Mouse (Mus musculus) embryonic facial prominence, embryonic 11.5 days (tissue): ENCODE measurements around the gene Timp2. TPM values are rescaled to one million over a fixed set of nuclear protein-coding genes. Genes with fewer than 3 reads are reported as not detected.

Experiments used
- ATAC-seq: fragments of 200-750 bp; cut with Nextera tagmentation; replicated peaks from 2 replicates; pipeline ENCODE4 v1.8.0; 2017; ENCODE audit warnings: low read depth; ENCODE audit not compliant: insufficient number of reproducible peaks, low FRiP score, low TSS enrichment
- DNase-seq: peaks from one replicate; pipeline ENCODE4 v3.0.0-alpha.2; 2015; ENCODE audit warnings: low spot score
- H3K27ac ChIP-seq: fragments of 300-500 bp; sonication (generic); replicated peaks from 2 replicates; pipeline ENCODE4 v1.5.1; 2014; ENCODE audit warnings: mild to moderate bottlenecking, low read depth, low read length, control low read depth
- H3K27me3 ChIP-seq: fragments of 300-500 bp; sonication (generic); 2 replicates; pipeline ENCODE4 v1.6.1; 2014; ENCODE audit warnings: mild to moderate bottlenecking, low read length, moderate library complexity, mixed read lengths; ENCODE audit not compliant: control insufficient read depth, insufficient read depth
- H3K36me3 ChIP-seq: fragments of 300-500 bp; sonication (generic); replicated peaks from 2 replicates; pipeline ENCODE4 v1.6.1; 2014; ENCODE audit warnings: low read depth, mild to moderate bottlenecking, low read length, moderate library complexity, mixed read lengths; ENCODE audit not compliant: control insufficient read depth, insufficient read depth
- H3K4me1 ChIP-seq: fragments of 300-500 bp; sonication (generic); 2 replicates; pipeline ENCODE4 v1.6.1; 2014; ENCODE audit warnings: low read length, mixed read lengths; ENCODE audit not compliant: control insufficient read depth, insufficient read depth
- H3K4me2 ChIP-seq: fragments of 300-500 bp; sonication (generic); 2 replicates; pipeline ENCODE4 v1.6.1; 2014; ENCODE audit warnings: low read depth, mild to moderate bottlenecking, control low read depth, low read length, moderate library complexity
- H3K4me3 ChIP-seq: fragments of 300-500 bp; sonication (generic); 2 replicates; pipeline ENCODE4 v1.5.1; 2014; ENCODE audit warnings: low read depth, low read length, control low read depth
- H3K9ac ChIP-seq: fragments of 300-500 bp; sonication (generic); replicated peaks from 2 replicates; pipeline ENCODE4 v1.6.1; 2014; ENCODE audit warnings: mild to moderate bottlenecking, control low read depth, low read length
- H3K9me3 ChIP-seq: fragments of 300-500 bp; sonication (generic); replicated peaks from 2 replicates; pipeline ENCODE4 v1.6.1; 2016; ENCODE audit warnings: mild to moderate bottlenecking, low read length, inconsistent platforms, mixed read lengths; ENCODE audit not compliant: control insufficient read depth
- WGBS: fragments of 180-500 bp; shearing (Covaris S2); extraction: QIAGEN DNeasy Blood & Tissue Kit; methylation state at CpG from one replicate; pipeline ENCODE4 v1.1.7; 2014; 5-methylcytosine and 5-hydroxymethylcytosine counted together
- polyA plus RNA-seq: library from polyadenylated mRNA; unstranded; fragments of >200 nt; fragmentation: Nextera tagmentation; extraction: Ambion mirVana; gene quantifications from 2 replicates; pipeline ENCODE4 v1.2.1, GENCODE M21; 2014

Gene Timp2
- polyA plus RNA-seq, 1 experiment from 2014 or later = 73.2 TPM

GRCm38 (mm10) chr11:118330361-118330760, 25.2 kb downstream of the Timp2 start:
- H3K9me3 ChIP-seq = no peaks in the 10 kb centered on the region
- no peak for ATAC-seq
- H3K4me2 ChIP-seq = no peak overlapping the region
- H3K27me3 ChIP-seq = no peaks in the 10 kb centered on the region
- no peak for DNase-seq
- 95% methylated on average over 14 of the region's 14 CpGs for WGBS
- H3K9ac ChIP-seq = no peak overlapping the region
- H3K4me1 ChIP-seq = peaks cover 9% of the 10 kb centered on the region
- H3K4me3 ChIP-seq = no peak overlapping the region
- H3K36me3 ChIP-seq = no peaks in the 10 kb centered on the region
- no peak overlapping the region for H3K27ac ChIP-seq

GRCm38 (mm10) chr11:118328947-118329346, 26.6 kb downstream of the Timp2 start:
- no peak for ATAC-seq

GRCm38 (mm10) chr11:118328511-118328910, 27.0 kb downstream of the Timp2 start:
- Histone ChIP-seq H3K4me2 (no peak overlapping the region), H3K9me3 (no peaks in the 10 kb centered on the region), H3K27me3 (no peaks in the 10 kb centered on the region), H3K27ac (no peak overlapping the region), H3K9ac (no peak overlapping the region), H3K4me3 (no peak overlapping the region), H3K4me1 (peaks cover 9% of the 10 kb centered on the region), H3K36me3 (no peaks in the 10 kb centered on the region)
- DNase-seq = no peak
- ATAC-seq = no peak
- 94% methylated on average over 6 of the region's 6 CpGs for WGBS

More at GRCm38 (mm10) chr11:118328947-118329346, 26.6 kb downstream of the Timp2 start:
- Histone ChIP-seq H3K4me2 (no peak overlapping the region), H3K4me3 (no peak overlapping the region), H3K9ac (no peak overlapping the region), H3K27me3 (no peaks in the 10 kb centered on the region), H3K27ac (no peak overlapping the region), H3K9me3 (no peaks in the 10 kb centered on the region), H3K36me3 (no peaks in the 10 kb centered on the region), H3K4me1 (peaks cover 9% of the 10 kb centered on the region)
- WGBS = 93% methylated on average over 5 of the region's 5 CpGs
- no peak for DNase-seq

- H3K4me1 ChIP-seq = peaks cover 9% of the 10 kb centered on the region
- H3K4me2 ChIP-seq = no peak overlapping the region
- ATAC-seq (no peak), DNase-seq (peak; percentile 73)
- no peaks in the 10 kb centered on the region for H3K36me3 ChIP-seq
- no peak overlapping the region for H3K9ac ChIP-seq
- no peaks in the 10 kb centered on the region for H3K27me3 ChIP-seq
- no peak overlapping the region for H3K4me3 ChIP-seq
- H3K27ac ChIP-seq = peak overlapping the region; percentile 52
- WGBS = 60% methylated on average over 24 of the region's 24 CpGs
- no peaks in the 10 kb centered on the region for H3K9me3 ChIP-seq
Observed at GRCm38 (mm10) chr11:118326991-118327971, 28.3 kb downstream of the Timp2 start.

- no peaks in the 10 kb centered on the region for H3K36me3 ChIP-seq
- 0 out of 2 replicates have a peak overlapping the region, but pooled peaks have one; percentile 20 for H3K27ac ChIP-seq
Observed at GRCm38 (mm10) chr11:118326491-118326890, 29.0 kb downstream of the Timp2 start.

GRCm38 (mm10) chr11:118324541-118324940, 31.0 kb downstream of the Timp2 start:
- H3K9ac ChIP-seq = no peak overlapping the region
- 35% methylated on average over 5 of the region's 5 CpGs for WGBS
- H3K9me3 ChIP-seq = no peaks in the 10 kb centered on the region
- ATAC-seq = no peak; the same call in 1 of the 2 replicates
- 0 out of 2 replicates have a peak overlapping the region, but pooled peaks have one; percentile 39 for H3K27ac ChIP-seq
- peaks cover 12% of the 10 kb centered on the region for H3K4me1 ChIP-seq
- no peaks in the 10 kb centered on the region for H3K36me3 ChIP-seq
- no peaks in the 10 kb centered on the region for H3K27me3 ChIP-seq
- peak; percentile 82 for DNase-seq
- H3K4me2 ChIP-seq = no peak overlapping the region
- no peak overlapping the region for H3K4me3 ChIP-seq

More at GRCm38 (mm10) chr11:118326491-118326890, 29.0 kb downstream of the Timp2 start:
- H3K4me3 ChIP-seq = no peak overlapping the region
- H3K27me3 ChIP-seq = no peaks in the 10 kb centered on the region
- H3K9ac ChIP-seq = no peak overlapping the region
- 81% methylated on average over 4 of the region's 4 CpGs for WGBS
- ATAC-seq (no peak), DNase-seq (no peak)
- H3K4me2 ChIP-seq = no peak overlapping the region
- H3K4me1 ChIP-seq = peaks cover 12% of the 10 kb centered on the region
- no peaks in the 10 kb centered on the region for H3K9me3 ChIP-seq

- Histone ChIP-seq H3K27ac (0 out of 2 replicates have a peak overlapping the region, but pooled peaks have one; percentile 8), H3K36me3 (peaks cover 2% of the 10 kb centered on the region; the same call in 1 of the 2 replicates), H3K9ac (no peak overlapping the region), H3K4me1 (peaks cover 12% of the 10 kb centered on the region), H3K4me3 (no peak overlapping the region), H3K27me3 (no peaks in the 10 kb centered on the region), H3K4me2 (no peak overlapping the region), H3K9me3 (no peaks in the 10 kb centered on the region)
- ATAC-seq (no peak), DNase-seq (no peak)
- 85% methylated on average over 5 of the region's 5 CpGs for WGBS
Observed at GRCm38 (mm10) chr11:118323974-118324373, 31.6 kb downstream of the Timp2 start.

- Histone ChIP-seq H3K27ac (no peak overlapping the region), H3K4me3 (no peak overlapping the region), H3K4me2 (no peak overlapping the region), H3K9ac (no peak overlapping the region; the same call in 1 of the 2 replicates), H3K27me3 (no peaks in the 10 kb centered on the region), H3K4me1 (peaks cover 11% of the 10 kb centered on the region), H3K36me3 (peaks cover 2% of the 10 kb centered on the region; the same call in 1 of the 2 replicates), H3K9me3 (no peaks in the 10 kb centered on the region)
- ATAC-seq (no peak), DNase-seq (no peak)
- WGBS = 74% methylated on average over 3 of the region's 3 CpGs
Observed at GRCm38 (mm10) chr11:118322647-118323046, 32.9 kb downstream of the Timp2 start.
